Mouse (Mus musculus): ENCODE measurements around the gene Zfhx2. TPM values are rescaled to one million over a fixed set of nuclear protein-coding genes. Genes with fewer than 3 reads are reported as not detected.

Zfhx2 gene
- polyA plus RNA-seq, 1 experiment from 2014 or later, result 3.8 TPM

- Histone ChIP-seq H3K36me3 (ENCODE audit: control insufficient read depth, insufficient read depth, low read length) (no peaks in the 10 kb centered on the region), H3K4me2 (ENCODE audit: low read depth, low read length) (no peak overlapping the region), H3K9ac (ENCODE audit: low read length) (no peak overlapping the region), H3K9me3 (ENCODE audit: control insufficient read depth, low read length) (no peaks in the 10 kb centered on the region), H3K4me3 (ENCODE audit: low read length) (no peak overlapping the region), H3K27me3 (ENCODE audit: control insufficient read depth, insufficient read depth, low read depth, low read length) (peaks cover 33% of the 10 kb centered on the region), H3K4me1 (replicated peaks; ENCODE audit: control insufficient read depth, insufficient read depth, low read length) (peaks cover 8% of the 10 kb centered on the region), H3K27ac (ENCODE audit: low read length) (no peak overlapping the region)
- no peak for ATAC-seq (ENCODE audit: low read depth)
- WGBS, result 24% methylated on average over 9 of the region's 9 CpGs
These were observed 16.2 kb upstream of the Zfhx2 start for GRCm38 (mm10) chr14:55108202-55108870.

DNA sequence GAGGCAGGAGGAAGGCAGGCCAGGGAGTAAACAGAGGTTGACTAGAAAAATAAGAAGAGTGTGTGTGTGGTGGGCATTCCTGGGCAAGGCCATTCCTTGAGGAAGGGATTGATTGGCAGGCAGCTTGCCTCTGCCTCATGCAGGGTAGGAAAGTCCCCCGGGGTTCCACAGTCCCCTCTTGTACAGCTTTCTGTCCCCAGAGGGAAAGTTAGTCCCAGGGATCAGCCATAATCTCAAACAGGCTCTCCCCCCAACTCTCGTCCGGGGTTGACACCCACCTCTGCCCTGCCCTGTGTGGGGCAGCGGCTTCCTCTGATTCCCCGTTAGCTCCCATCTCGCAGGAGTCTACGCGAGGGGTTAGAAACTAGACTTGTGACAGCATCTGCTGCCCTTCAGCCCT is 14.9 kb upstream of the Zfhx2 start:
- H3K36me3 ChIP-seq (ENCODE audit: control insufficient read depth, insufficient read depth, low read length), result no peaks in the 10 kb centered on the region
- H3K4me1 ChIP-seq (replicated peaks; ENCODE audit: control insufficient read depth, insufficient read depth, low read length), result peaks cover 8% of the 10 kb centered on the region
- no peak overlapping the region for H3K9ac ChIP-seq (ENCODE audit: low read length)
- no peaks in the 10 kb centered on the region for H3K9me3 ChIP-seq (ENCODE audit: control insufficient read depth, low read length)
- no peak for ATAC-seq (ENCODE audit: low read depth)
- no peak overlapping the region for H3K27ac ChIP-seq (ENCODE audit: low read length)
- peak overlapping the region; percentile 98; the same call in 1 of the 2 replicates for H3K4me2 ChIP-seq (ENCODE audit: low read depth, low read length)
- peaks cover 26% of the 10 kb centered on the region for H3K27me3 ChIP-seq (ENCODE audit: control insufficient read depth, insufficient read depth, low read depth, low read length)
- H3K4me3 ChIP-seq (ENCODE audit: low read length), result no peak overlapping the region
- 73% methylated on average over 8 of the region's 8 CpGs for WGBS

DNA sequence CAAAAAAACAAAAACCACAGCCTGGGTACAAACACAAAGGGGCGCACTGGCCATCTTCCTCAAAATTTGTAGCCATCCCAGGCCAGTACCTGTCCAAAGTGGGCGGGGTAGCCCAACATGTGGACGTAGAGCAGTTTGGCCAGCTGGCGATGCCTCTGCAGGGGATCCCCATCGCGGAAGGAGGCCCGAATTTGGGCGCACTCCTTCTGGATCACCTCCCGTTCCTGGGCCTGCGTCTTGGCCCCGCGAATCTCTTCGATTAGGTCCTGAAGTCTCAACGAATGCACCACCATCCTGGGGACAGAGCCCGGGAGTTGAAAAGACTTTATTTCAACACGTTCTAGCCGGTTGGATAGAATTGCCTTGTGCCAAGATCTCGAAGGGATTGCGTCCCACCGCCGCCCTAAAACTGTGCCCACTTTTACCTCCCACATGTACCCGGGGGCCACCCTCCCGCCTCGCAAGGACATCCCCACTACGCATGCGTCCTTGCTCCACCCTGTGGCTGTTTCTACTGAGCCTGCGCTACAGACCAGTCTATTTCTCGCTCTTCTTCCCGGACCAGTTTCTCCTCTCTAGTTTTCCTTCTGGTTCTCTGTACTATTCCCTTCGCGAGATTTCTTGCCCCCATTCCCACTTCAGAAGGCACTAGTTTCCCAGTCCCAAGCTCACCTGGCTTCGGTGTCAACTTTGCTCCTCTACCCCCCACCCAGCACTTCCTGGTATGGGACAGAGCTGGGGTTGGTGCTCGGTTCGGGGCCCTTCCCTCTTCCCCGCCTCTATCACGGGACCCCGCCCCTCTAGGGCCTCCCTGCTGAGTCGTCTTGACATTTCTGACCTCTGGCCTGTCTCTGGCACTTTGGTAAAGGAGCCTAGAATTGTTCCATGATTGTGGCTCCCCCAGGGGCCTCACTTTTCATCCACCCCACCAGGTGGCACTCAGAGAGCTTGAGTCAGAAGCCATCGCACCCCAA is 14.0 kb upstream of the Zfhx2 start, which contains the start of gene Ap1g2:
Ap1g2 (minus strand) TSS at position 758 of the 974 bp plus-strand sequence.
- under 1% methylated on average over 39 of the region's 39 CpGs for WGBS
- H3K4me3 ChIP-seq (ENCODE audit: low read length), result peak within 1 kb of the TSS; percentile 64
- peaks cover 8% of the 10 kb centered on the region for H3K4me1 ChIP-seq (replicated peaks; ENCODE audit: control insufficient read depth, insufficient read depth, low read length)
- H3K4me2 ChIP-seq (ENCODE audit: low read depth, low read length), result peak within 1 kb of the TSS; percentile 98
- ATAC-seq (ENCODE audit: low read depth), result peak; percentile 84
- H3K9ac ChIP-seq (ENCODE audit: low read length), result peak within 1 kb of the TSS; percentile 77
- no peaks in the 10 kb centered on the region for H3K36me3 ChIP-seq (ENCODE audit: control insufficient read depth, insufficient read depth, low read length)
- H3K27me3 ChIP-seq (ENCODE audit: control insufficient read depth, insufficient read depth, low read depth, low read length), result peaks cover 18% of the 10 kb centered on the region
- no peaks in the 10 kb centered on the region for H3K9me3 ChIP-seq (ENCODE audit: control insufficient read depth, low read length)
- peak within 1 kb of the TSS; percentile 78 for H3K27ac ChIP-seq (ENCODE audit: low read length)

GRCm38 (mm10) chr14:55105386-55105785 is 13.3 kb upstream of the Zfhx2 start:
- H3K9ac ChIP-seq (ENCODE audit: low read length), result peak overlapping the region; percentile 77
- ATAC-seq (ENCODE audit: low read depth), result peak; percentile 10; the same call in 1 of the 2 replicates
- no peak overlapping the region for H3K27ac ChIP-seq (ENCODE audit: low read length)
- 7% methylated on average over 7 of the region's 7 CpGs for WGBS
- peaks cover 12% of the 10 kb centered on the region for H3K27me3 ChIP-seq (ENCODE audit: control insufficient read depth, insufficient read depth, low read depth, low read length)
- H3K4me1 ChIP-seq (replicated peaks; ENCODE audit: control insufficient read depth, insufficient read depth, low read length), result peaks cover 8% of the 10 kb centered on the region
- H3K9me3 ChIP-seq (ENCODE audit: control insufficient read depth, low read length), result no peaks in the 10 kb centered on the region
- no peaks in the 10 kb centered on the region for H3K36me3 ChIP-seq (ENCODE audit: control insufficient read depth, insufficient read depth, low read length)
- peak overlapping the region; percentile 64 for H3K4me3 ChIP-seq (ENCODE audit: low read length)
- H3K4me2 ChIP-seq (ENCODE audit: low read depth, low read length), result peak overlapping the region; percentile 98

GRCm38 (mm10) chr14:55104365-55104764 is 12.2 kb upstream of the Zfhx2 start:
- 83% methylated on average over 18 of the region's 18 CpGs for WGBS
- Histone ChIP-seq H3K4me3 (ENCODE audit: low read length) (no peak overlapping the region), H3K9me3 (ENCODE audit: control insufficient read depth, low read length) (no peaks in the 10 kb centered on the region), H3K36me3 (ENCODE audit: control insufficient read depth, insufficient read depth, low read length) (no peaks in the 10 kb centered on the region), H3K4me2 (ENCODE audit: low read depth, low read length) (no peak overlapping the region), H3K27me3 (ENCODE audit: control insufficient read depth, insufficient read depth, low read depth, low read length) (peaks cover 3% of the 10 kb centered on the region), H3K4me1 (replicated peaks; ENCODE audit: control insufficient read depth, insufficient read depth, low read length) (peaks cover 8% of the 10 kb centered on the region), H3K9ac (ENCODE audit: low read length) (peak overlapping the region; percentile 19; the same call in 1 of the 2 replicates), H3K27ac (ENCODE audit: low read length) (no peak overlapping the region)
- no peak for ATAC-seq (ENCODE audit: low read depth)

- no peak for ATAC-seq (ENCODE audit: low read depth)
- no peaks in the 10 kb centered on the region for H3K9me3 ChIP-seq (ENCODE audit: control insufficient read depth, low read length)
- no peak overlapping the region for H3K4me2 ChIP-seq (ENCODE audit: low read depth, low read length)
- no peaks in the 10 kb centered on the region for H3K27me3 ChIP-seq (ENCODE audit: control insufficient read depth, insufficient read depth, low read depth, low read length)
- no peak overlapping the region for H3K27ac ChIP-seq (ENCODE audit: low read length)
- peaks cover 12% of the 10 kb centered on the region for H3K4me1 ChIP-seq (replicated peaks; ENCODE audit: control insufficient read depth, insufficient read depth, low read length)
- peaks cover 9% of the 10 kb centered on the region; the same call in 1 of the 2 replicates for H3K36me3 ChIP-seq (ENCODE audit: control insufficient read depth, insufficient read depth, low read length)
- no peak overlapping the region for H3K9ac ChIP-seq (ENCODE audit: low read length)
- 77% methylated on average over 15 of the region's 15 CpGs for WGBS
- H3K4me3 ChIP-seq (ENCODE audit: low read length), result no peak overlapping the region
These were observed 10.2 kb upstream of the Zfhx2 start for GRCm38 (mm10) chr14:55102253-55102785.

GRCm38 (mm10) chr14:55101592-55101991 is 9.5 kb upstream of the Zfhx2 start:
- Histone ChIP-seq H3K4me3 (ENCODE audit: low read length) (no peak overlapping the region), H3K9ac (ENCODE audit: low read length) (no peak overlapping the region), H3K4me1 (replicated peaks; ENCODE audit: control insufficient read depth, insufficient read depth, low read length) (peaks cover 12% of the 10 kb centered on the region), H3K27me3 (ENCODE audit: control insufficient read depth, insufficient read depth, low read depth, low read length) (no peaks in the 10 kb centered on the region), H3K36me3 (ENCODE audit: control insufficient read depth, insufficient read depth, low read length) (peaks cover 10% of the 10 kb centered on the region; the same call in 1 of the 2 replicates), H3K27ac (ENCODE audit: low read length) (no peak overlapping the region), H3K9me3 (ENCODE audit: control insufficient read depth, low read length) (no peaks in the 10 kb centered on the region), H3K4me2 (ENCODE audit: low read depth, low read length) (no peak overlapping the region)
- ATAC-seq (ENCODE audit: low read depth), result no peak
- WGBS, result 48% methylated on average over 4 of the region's 4 CpGs

GRCm38 (mm10) chr14:55098067-55098466 is 5.9 kb upstream of the Zfhx2 start:
- Histone ChIP-seq H3K4me2 (ENCODE audit: low read depth, low read length) (no peak overlapping the region), H3K9me3 (ENCODE audit: control insufficient read depth, low read length) (no peaks in the 10 kb centered on the region), H3K27me3 (ENCODE audit: control insufficient read depth, insufficient read depth, low read depth, low read length) (no peaks in the 10 kb centered on the region), H3K4me3 (ENCODE audit: low read length) (no peak overlapping the region), H3K36me3 (ENCODE audit: control insufficient read depth, insufficient read depth, low read length) (peaks cover 10% of the 10 kb centered on the region; the same call in 1 of the 2 replicates), H3K4me1 (replicated peaks; ENCODE audit: control insufficient read depth, insufficient read depth, low read length) (peaks cover 18% of the 10 kb centered on the region), H3K9ac (ENCODE audit: low read length) (no peak overlapping the region), H3K27ac (ENCODE audit: low read length) (peak overlapping the region; percentile 75)
- peak; percentile 54 for ATAC-seq (ENCODE audit: low read depth)
- whole genome bisulfite sequencing, result 41% methylated on average over 4 of the region's 4 CpGs

DNA sequence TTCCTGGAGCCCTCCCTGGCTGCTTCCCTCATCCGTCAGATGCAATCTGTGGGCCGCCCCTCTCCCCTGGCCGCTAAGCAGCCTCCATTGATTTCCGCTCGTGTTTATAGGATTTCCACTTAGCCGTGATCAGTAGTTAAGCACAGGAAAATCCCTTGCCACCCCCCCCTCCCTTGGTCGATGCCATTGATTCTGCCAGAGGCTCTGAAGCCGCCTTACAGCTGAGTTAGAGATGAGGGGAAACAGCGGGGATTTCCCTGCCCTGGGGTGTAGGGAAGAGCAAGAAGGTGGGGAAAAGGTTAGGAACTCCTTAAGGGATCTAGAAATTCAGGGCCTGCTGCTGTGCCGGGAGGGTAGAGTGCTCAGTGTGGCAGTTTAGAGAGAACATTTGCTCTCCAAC is 5.5 kb upstream of the Zfhx2 start:
- H3K4me3 ChIP-seq (ENCODE audit: low read length), result no peak overlapping the region

More for the DNA sequence above, 5.5 kb upstream of the Zfhx2 start:
- H3K9ac ChIP-seq (ENCODE audit: low read length), result no peak overlapping the region
- no peak for ATAC-seq (ENCODE audit: low read depth)
- no peak overlapping the region for H3K4me2 ChIP-seq (ENCODE audit: low read depth, low read length)
- H3K4me1 ChIP-seq (replicated peaks; ENCODE audit: control insufficient read depth, insufficient read depth, low read length), result peaks cover 18% of the 10 kb centered on the region
- peaks cover 10% of the 10 kb centered on the region; the same call in 1 of the 2 replicates for H3K36me3 ChIP-seq (ENCODE audit: control insufficient read depth, insufficient read depth, low read length)
- no peaks in the 10 kb centered on the region for H3K27me3 ChIP-seq (ENCODE audit: control insufficient read depth, insufficient read depth, low read depth, low read length)
- peak overlapping the region; percentile 75 for H3K27ac ChIP-seq (ENCODE audit: low read length)
- 64% methylated on average over 10 of the region's 10 CpGs for WGBS
- no peaks in the 10 kb centered on the region for H3K9me3 ChIP-seq (ENCODE audit: control insufficient read depth, low read length)
